9 mouse cellular contexts compared by ENCODE assay signal in genomic region chr1:74858171-74858719, GRCm38 (mm10). TPM values are rescaled to one million over a fixed set of nuclear protein-coding genes. Genes with fewer than 3 reads are reported as not detected.
DNase-seq lines count a peak whose midpoint lies in the region; ATAC-seq and TF ChIP-seq lines count a peak whose summit lies in the region.
"Had no signal": no experiment of that assay in that cellular context is flagged by ENCODE, and none has a peak within 500 bp of the region (broad histone marks: within the 10 kb centered on the region; RNA-seq: fewer than 3 reads in every experiment).

No protein-coding gene starts in this region.

- H3K4me3 ChIP-seq in limb, embryonic 12.5 days (replicated peaks) = peak overlapping the region; percentile 26
- H3K4me3 ChIP-seq in midbrain, postnatal 0 days (ENCODE audit: low read depth, low read length) = peak overlapping the region; percentile 99

- H3K27me3 ChIP-seq in limb, embryonic 12.5 days = peaks cover 81% of the 10 kb centered on the region
- H3K27me3 ChIP-seq in midbrain, postnatal 0 days (ENCODE audit: insufficient read depth, low read length) = no peaks in the 10 kb centered on the region

- peak; percentile 92 for DNase-seq in heart, adult 11 months
- no peak for DNase-seq in heart, postnatal 25 days (ENCODE audit: low spot score)
- DNase-seq in embryo, embryonic 9.5 days (ENCODE audit: extremely low spot score) = peak; percentile 77
- peak; percentile 10 for DNase-seq in heart, adult 8-10 months (ENCODE audit: low spot score)
- peak; percentile 38 for DNase-seq in kidney, adult 9 months
- DNase-seq in midbrain, postnatal 0 days (ENCODE audit: low spot score) = peak; percentile 96
- DNase-seq in testis, postnatal 10 days (ENCODE audit: low spot score) = peak; percentile 86

- H3K9ac ChIP-seq in limb, embryonic 12.5 days (replicated peaks) = no peak overlapping the region
- H3K9ac ChIP-seq in midbrain, postnatal 0 days (replicated peaks; ENCODE audit: low read length, poor library complexity, severe bottlenecking) = peak overlapping the region; percentile 95

- H3K36me3 ChIP-seq in limb, embryonic 12.5 days = no peaks in the 10 kb centered on the region
- H3K36me3 ChIP-seq in midbrain, postnatal 0 days (ENCODE audit: insufficient read depth, low read length) = no peaks in the 10 kb centered on the region

- intact Hi-C loops in heart, postnatal 25 days (cut with DNase I) = no loop called here

- H3K9me3 ChIP-seq in limb, embryonic 12.5 days = no peaks in the 10 kb centered on the region
- H3K9me3 ChIP-seq in midbrain, postnatal 0 days (ENCODE audit: low read length) = no peaks in the 10 kb centered on the region

- H3K27ac ChIP-seq in limb, embryonic 12.5 days = no peak overlapping the region
- peak overlapping the region; percentile 88 for H3K27ac ChIP-seq in midbrain, postnatal 0 days (ENCODE audit: low read depth, low read length)

- no peak for TF ChIP-seq CTCF in midbrain, postnatal 0 days (IDR thresholded peaks at IDR 0.05)

- no peak for ATAC-seq in limb, embryonic 12.5 days (ENCODE audit: insufficient number of reproducible peaks, insufficient read depth, low FRiP score, low TSS enrichment, low read depth)
- ATAC-seq in midbrain, postnatal 0 days (ENCODE audit: low FRiP score) = peak; percentile 70

- under 1% methylated on average over 29 of the region's 29 CpGs for WGBS in limb, embryonic 12.5 days
- 1% methylated on average over 29 of the region's 29 CpGs for WGBS in midbrain, postnatal 0 days

- peaks cover 31% of the 10 kb centered on the region for H3K4me1 ChIP-seq in limb, embryonic 12.5 days (replicated peaks)
- peaks cover 7% of the 10 kb centered on the region; the same call in 1 of the 2 replicates for H3K4me1 ChIP-seq in midbrain, postnatal 0 days (ENCODE audit: insufficient read depth, low read length)

- peak overlapping the region; percentile 54 for H3K4me2 ChIP-seq in limb, embryonic 12.5 days
- H3K4me2 ChIP-seq in midbrain, postnatal 0 days (ENCODE audit: low read depth, low read length, poor library complexity, severe bottlenecking) = peak overlapping the region; percentile 69

RNA-seq across cellular contexts. Expression of gene Cdk5r2, which starts 3.5 kb away (rescaled TPM):
- not detected for total RNA-seq in heart, postnatal 25 days (2021)
- under 1 TPM in 1 of 4 experiments, not detected in 3; 0.09 TPM for total RNA-seq in heart, adult 8-10 months (2022)
- polyA plus RNA-seq in limb, embryonic 12.5 days (2016; fragmentation: Nextera tagmentation; extraction: Ambion mirVana) = not detected in 2 replicates
- 64.0 and 70.2 TPM in 2 replicates for total RNA-seq in midbrain, postnatal 0 days (2014; rRNA removed)
- polyA plus RNA-seq in midbrain, postnatal 0 days (2015; fragmentation: Nextera tagmentation; extraction: Ambion mirVana) = 15.4 and 17.8 TPM in 2 replicates
- polyA plus RNA-seq: liver, embryonic 16.5 days had no signal

RNA-seq across cellular contexts. Expression of gene Fev, which starts 27.0 kb away (rescaled TPM):
- total RNA-seq in heart, postnatal 25 days (2021) = not detected
- total RNA-seq in heart, adult 8-10 months (2022) = not detected
- 0.26 and 0.49 TPM in 2 replicates for polyA plus RNA-seq in limb, embryonic 12.5 days (2016; fragmentation: Nextera tagmentation; extraction: Ambion mirVana)
- 3.4 and 3.8 TPM in 2 replicates for total RNA-seq in midbrain, postnatal 0 days (2014; rRNA removed)
- polyA plus RNA-seq in midbrain, postnatal 0 days (2015; fragmentation: Nextera tagmentation; extraction: Ambion mirVana) = 1.8 and 2.3 TPM in 2 replicates
- polyA plus RNA-seq: liver, embryonic 16.5 days had no signal

RNA-seq across cellular contexts. Expression of gene Cryba2, which starts 34.7 kb away (rescaled TPM):
- total RNA-seq in heart, postnatal 25 days (2021) = not detected
- total RNA-seq in heart, adult 8-10 months (2022) = not detected
- polyA plus RNA-seq in limb, embryonic 12.5 days (2016; fragmentation: Nextera tagmentation; extraction: Ambion mirVana) = not detected in 2 replicates
- total RNA-seq in midbrain, postnatal 0 days (2014; rRNA removed) = not detected in 2 replicates
- polyA plus RNA-seq in midbrain, postnatal 0 days (2015; fragmentation: Nextera tagmentation; extraction: Ambion mirVana) = 0.49 and 0.80 TPM in 2 replicates
- polyA plus RNA-seq: liver, embryonic 16.5 days had no signal

Comparison
In these comparisons a context has a peak if more than half of its experiments do, and no peak if none do; other contexts are left out.
1. RNA of gene Cdk5r2, which starts 3.5 kb away (total RNA-seq): 64.0 to 70.2 TPM in midbrain, postnatal 0 days; 0.09 TPM in heart, adult 8-10 months and not detected in heart, postnatal 25 days; every median in the first group is over 10 times any median in the second.